ENCODE assay signal across 10 mouse cellular contexts in genomic region chr6:113962811-113963210, GRCm38 (mm10).
DNase-seq lines count a peak whose midpoint lies in the region; ATAC-seq lines count a peak whose summit lies in the region.
"Had no signal": no experiment of that assay in that cellular context is flagged by ENCODE, and none has a peak within 500 bp of the region (broad histone marks: within the 10 kb centered on the region; RNA-seq: fewer than 3 reads in every experiment).

No protein-coding gene starts in this region.

- no peak overlapping the region for H3K9ac ChIP-seq in forebrain, embryonic 11.5 days (ENCODE audit: low read length)
- no peak overlapping the region for H3K9ac ChIP-seq in forebrain, embryonic 14.5 days (ENCODE audit: low read length)
- no peak overlapping the region for H3K9ac ChIP-seq in midbrain, embryonic 14.5 days (replicated peaks; ENCODE audit: low read length)
- no peak overlapping the region for H3K9ac ChIP-seq in midbrain, embryonic 16.5 days (ENCODE audit: low read depth, low read length)
- H3K9ac ChIP-seq in embryonic facial prominence, embryonic 11.5 days (replicated peaks; ENCODE audit: low read length) = no peak overlapping the region
- H3K9ac ChIP-seq in neural tube, embryonic 11.5 days (ENCODE audit: low read length) = no peak overlapping the region
- H3K9ac ChIP-seq: midbrain, embryonic 12.5 days; stomach, embryonic 15.5 days had no signal

- ATAC-seq in forebrain, embryonic 11.5 days (replicated peaks; ENCODE audit: low FRiP score) = no peak
- ATAC-seq in forebrain, embryonic 14.5 days = no peak
- ATAC-seq in midbrain, embryonic 14.5 days (ENCODE audit: low FRiP score, low TSS enrichment) = no peak
- no peak for ATAC-seq in midbrain, embryonic 16.5 days
- ATAC-seq in embryonic facial prominence, embryonic 11.5 days (replicated peaks; ENCODE audit: insufficient number of reproducible peaks, low FRiP score, low TSS enrichment, low read depth) = no peak
- ATAC-seq in neural tube, embryonic 11.5 days (ENCODE audit: insufficient read depth, low FRiP score, low TSS enrichment) = no peak

- H3K36me3 ChIP-seq in forebrain, embryonic 11.5 days (ENCODE audit: control insufficient read depth, insufficient read depth, low read length) = no peaks in the 10 kb centered on the region
- no peaks in the 10 kb centered on the region for H3K36me3 ChIP-seq in forebrain, embryonic 14.5 days (ENCODE audit: control insufficient read depth, insufficient read depth, low read length)
- H3K36me3 ChIP-seq in midbrain, embryonic 14.5 days (ENCODE audit: control insufficient read depth, insufficient read depth, low read length) = no peaks in the 10 kb centered on the region
- H3K36me3 ChIP-seq in midbrain, embryonic 16.5 days (ENCODE audit: control insufficient read depth, insufficient read depth, low read length) = no peaks in the 10 kb centered on the region
- H3K36me3 ChIP-seq in embryonic facial prominence, embryonic 11.5 days (replicated peaks; ENCODE audit: control insufficient read depth, insufficient read depth, low read depth, low read length) = no peaks in the 10 kb centered on the region
- no peaks in the 10 kb centered on the region for H3K36me3 ChIP-seq in neural tube, embryonic 11.5 days (ENCODE audit: control insufficient read depth, insufficient read depth, low read length)
- H3K36me3 ChIP-seq: midbrain, embryonic 12.5 days; stomach, embryonic 15.5 days had no signal

- peak; percentile 74 for DNase-seq in forebrain, embryonic 11.5 days (ENCODE audit: low spot score)
- DNase-seq in forebrain, embryonic 14.5 days (ENCODE audit: low spot score) = no peak
- DNase-seq in midbrain, embryonic 14.5 days = peak; percentile 26
- peak; percentile 84 for DNase-seq in embryonic facial prominence, embryonic 11.5 days (ENCODE audit: low spot score)
- peak; percentile 55 for DNase-seq in neural tube, embryonic 11.5 days (ENCODE audit: low spot score)
- DNase-seq in MN1 (ENCODE audit: low spot score) = no peak
- no peak for DNase-seq in layer of hippocampus, postnatal 25 days (ENCODE audit: extremely low spot score in 1 of 2, low spot score in 1 of 2)

- no peaks in the 10 kb centered on the region for H3K9me3 ChIP-seq in forebrain, embryonic 11.5 days (ENCODE audit: control insufficient read depth, low read length)
- no peaks in the 10 kb centered on the region for H3K9me3 ChIP-seq in forebrain, embryonic 14.5 days (replicated peaks; ENCODE audit: control insufficient read depth, low read length)
- H3K9me3 ChIP-seq in midbrain, embryonic 14.5 days (ENCODE audit: control insufficient read depth, low read length) = no peaks in the 10 kb centered on the region
- no peaks in the 10 kb centered on the region for H3K9me3 ChIP-seq in midbrain, embryonic 16.5 days (replicated peaks; ENCODE audit: control insufficient read depth, low read length, poor library complexity, severe bottlenecking)
- H3K9me3 ChIP-seq in embryonic facial prominence, embryonic 11.5 days (replicated peaks; ENCODE audit: control insufficient read depth, low read length) = no peaks in the 10 kb centered on the region
- H3K9me3 ChIP-seq in neural tube, embryonic 11.5 days (ENCODE audit: control insufficient read depth, low read length) = no peaks in the 10 kb centered on the region
- H3K9me3 ChIP-seq: midbrain, embryonic 12.5 days; stomach, embryonic 15.5 days had no signal

- no peaks in the 10 kb centered on the region for H3K27me3 ChIP-seq in forebrain, embryonic 11.5 days (ENCODE audit: control insufficient read depth, insufficient read depth, low read length)
- H3K27me3 ChIP-seq in forebrain, embryonic 14.5 days (replicated peaks; ENCODE audit: control insufficient read depth, insufficient read depth, low read length) = no peaks in the 10 kb centered on the region
- no peaks in the 10 kb centered on the region for H3K27me3 ChIP-seq in midbrain, embryonic 14.5 days (ENCODE audit: control insufficient read depth, insufficient read depth, low read length)
- H3K27me3 ChIP-seq in midbrain, embryonic 16.5 days (ENCODE audit: control insufficient read depth, insufficient read depth, low read depth, low read length) = no peaks in the 10 kb centered on the region
- no peaks in the 10 kb centered on the region for H3K27me3 ChIP-seq in embryonic facial prominence, embryonic 11.5 days (ENCODE audit: control insufficient read depth, insufficient read depth, low read length)
- no peaks in the 10 kb centered on the region for H3K27me3 ChIP-seq in neural tube, embryonic 11.5 days (ENCODE audit: control insufficient read depth, insufficient read depth, low read length)
- H3K27me3 ChIP-seq: stomach, embryonic 15.5 days had no signal

- no peak overlapping the region for H3K4me3 ChIP-seq in forebrain, embryonic 11.5 days (ENCODE audit: low read depth, low read length)
- H3K4me3 ChIP-seq in forebrain, embryonic 14.5 days (ENCODE audit: low read depth, low read length) = no peak overlapping the region
- H3K4me3 ChIP-seq in midbrain, embryonic 14.5 days (replicated peaks; ENCODE audit: low read depth, low read length) = no peak overlapping the region
- H3K4me3 ChIP-seq in midbrain, embryonic 16.5 days (ENCODE audit: low read depth, low read length) = no peak overlapping the region
- no peak overlapping the region for H3K4me3 ChIP-seq in embryonic facial prominence, embryonic 11.5 days (ENCODE audit: low read depth, low read length)
- H3K4me3 ChIP-seq in neural tube, embryonic 11.5 days (ENCODE audit: low read depth, low read length) = no peak overlapping the region
- H3K4me3 ChIP-seq: midbrain, embryonic 12.5 days; stomach, embryonic 15.5 days had no signal

- H3K4me2 ChIP-seq in forebrain, embryonic 11.5 days (ENCODE audit: low read depth, low read length, severe bottlenecking) = no peak overlapping the region
- H3K4me2 ChIP-seq in forebrain, embryonic 14.5 days (ENCODE audit: low read length) = no peak overlapping the region
- H3K4me2 ChIP-seq in midbrain, embryonic 14.5 days (ENCODE audit: low read length) = no peak overlapping the region
- H3K4me2 ChIP-seq in midbrain, embryonic 16.5 days (ENCODE audit: low read length) = no peak overlapping the region
- no peak overlapping the region for H3K4me2 ChIP-seq in embryonic facial prominence, embryonic 11.5 days (ENCODE audit: low read depth, low read length)
- H3K4me2 ChIP-seq in neural tube, embryonic 11.5 days (ENCODE audit: low read depth) = no peak overlapping the region
- H3K4me2 ChIP-seq: midbrain, embryonic 12.5 days; stomach, embryonic 15.5 days had no signal

- WGBS in forebrain, embryonic 11.5 days = 13% methylated on average over 3 of the region's 3 CpGs
- 19% methylated on average over 3 of the region's 3 CpGs for WGBS in forebrain, embryonic 14.5 days
- 11% methylated on average over 3 of the region's 3 CpGs for WGBS in midbrain, embryonic 14.5 days
- WGBS in midbrain, embryonic 16.5 days = 8% methylated on average over 3 of the region's 3 CpGs
- WGBS in embryonic facial prominence, embryonic 11.5 days = 12% methylated on average over 3 of the region's 3 CpGs
- 19% methylated on average over 3 of the region's 3 CpGs for WGBS in neural tube, embryonic 11.5 days

- H3K4me1 ChIP-seq in forebrain, embryonic 11.5 days (replicated peaks; ENCODE audit: control insufficient read depth, insufficient read depth, low read length) = peaks cover 8% of the 10 kb centered on the region; the same call in 1 of the 2 replicates
- no peaks in the 10 kb centered on the region; the same call in 1 of the 2 replicates for H3K4me1 ChIP-seq in forebrain, embryonic 14.5 days (ENCODE audit: control insufficient read depth, insufficient read depth, low read length)
- peaks cover 9% of the 10 kb centered on the region for H3K4me1 ChIP-seq in midbrain, embryonic 14.5 days (ENCODE audit: control insufficient read depth, insufficient read depth, low read length)
- peaks cover 6% of the 10 kb centered on the region for H3K4me1 ChIP-seq in midbrain, embryonic 16.5 days (ENCODE audit: control insufficient read depth, insufficient read depth, low read length)
- H3K4me1 ChIP-seq in embryonic facial prominence, embryonic 11.5 days (ENCODE audit: control insufficient read depth, insufficient read depth, low read length) = no peaks in the 10 kb centered on the region; the same call in 1 of the 2 replicates
- no peaks in the 10 kb centered on the region for H3K4me1 ChIP-seq in neural tube, embryonic 11.5 days (ENCODE audit: control insufficient read depth, insufficient read depth, low read length)
- H3K4me1 ChIP-seq: stomach, embryonic 15.5 days had no signal

- H3K27ac ChIP-seq in forebrain, embryonic 11.5 days (ENCODE audit: low read depth, low read length) = no peak overlapping the region
- H3K27ac ChIP-seq in forebrain, embryonic 14.5 days (ENCODE audit: low read depth, low read length) = no peak overlapping the region
- H3K27ac ChIP-seq in midbrain, embryonic 14.5 days (replicated peaks; ENCODE audit: low read depth, low read length) = no peak overlapping the region
- no peak overlapping the region for H3K27ac ChIP-seq in midbrain, embryonic 16.5 days (ENCODE audit: low read length)
- H3K27ac ChIP-seq in embryonic facial prominence, embryonic 11.5 days (replicated peaks; ENCODE audit: low read depth, low read length) = no peak overlapping the region
- no peak overlapping the region for H3K27ac ChIP-seq in neural tube, embryonic 11.5 days (ENCODE audit: low read depth, low read length)
- H3K27ac ChIP-seq: midbrain, embryonic 12.5 days; stomach, embryonic 15.5 days had no signal

Comparison
In these comparisons a context has a peak if more than half of its experiments do, and no peak if none do; other contexts are left out.
1. DNase-seq: peak in forebrain, embryonic 11.5 days (single experiment), midbrain, embryonic 14.5 days (single experiment), embryonic facial prominence, embryonic 11.5 days (single experiment) and neural tube, embryonic 11.5 days (single experiment); none in forebrain, embryonic 14.5 days (single experiment), MN1 (single experiment) and layer of hippocampus, postnatal 25 days (0 of 2).